Mouse (Mus musculus) right cerebral cortex, adult 2 months (tissue): Measurements from ENCODE around the gene P2rx3.
A peak's percentile ranks its signal among the peaks of the same experiment; 100 is the strongest.

Experiments
- DNase-seq, 2 experiments: peaks; one replicate each; pipeline ENCODE4 v3.0.0; 2021 to 2022; ENCODE audit warnings: low spot score in 2 of 2

The P2rx3 gene

GRCm38 (mm10) chr2:85043623-85044022 lies 6.4 kb upstream of the P2rx3 start:
- DNase-seq, result no peak

- no peak for DNase-seq
Measured at GRCm38 (mm10) chr2:85038336-85038735, 1.1 kb upstream of the P2rx3 start.

- no peak for DNase-seq
Measured at GRCm38 (mm10) chr2:85036507-85037046, 685 bp downstream of the P2rx3 start.

- no peak for DNase-seq
Measured at GRCm38 (mm10) chr2:85034169-85034568, 3.1 kb downstream of the P2rx3 start.

GRCm38 (mm10) chr2:85033121-85033520 lies 4.1 kb downstream of the P2rx3 start:
- DNase-seq, result no peak

GRCm38 (mm10) chr2:85030989-85031388 lies 6.3 kb downstream of the P2rx3 start:
- DNase-seq, result peak; percentile 34

GRCm38 (mm10) chr2:85029897-85030296 lies 7.4 kb downstream of the P2rx3 start:
- DNase-seq, result no peak

GRCm38 (mm10) chr2:85027281-85027680 lies 10.0 kb downstream of the P2rx3 start:
- DNase-seq, result no peak

- no peak for DNase-seq
Measured at GRCm38 (mm10) chr2:85026178-85026577, 11.1 kb downstream of the P2rx3 start.

- DNase-seq, result peak; percentile 40 to 43
Measured at GRCm38 (mm10) chr2:85022043-85022442, 15.2 kb downstream of the P2rx3 start.

- no peak for DNase-seq
Measured at GRCm38 (mm10) chr2:85014588-85014982, 22.7 kb downstream of the P2rx3 start.

- DNase-seq, result no peak
Measured at GRCm38 (mm10) chr2:85013826-85014587, 23.3 kb downstream of the P2rx3 start.

GRCm38 (mm10) chr2:85012679-85013078 lies 24.6 kb downstream of the P2rx3 start:
- no peak for DNase-seq

- no peak for DNase-seq
Measured at GRCm38 (mm10) chr2:85011906-85012604, 25.2 kb downstream of the P2rx3 start.

- DNase-seq, result no peak
Measured at GRCm38 (mm10) chr2:85009212-85009611, 28.1 kb downstream of the P2rx3 start.

GRCm38 (mm10) chr2:85007729-85008128 lies 29.5 kb downstream of the P2rx3 start:
- DNase-seq, result peak in 1 of 2 experiments; percentile 22

- DNase-seq, result no peak
Measured at GRCm38 (mm10) chr2:85006600-85006999, 30.7 kb downstream of the P2rx3 start.

GRCm38 (mm10) chr2:85004341-85004740 lies 32.9 kb downstream of the P2rx3 start:
- DNase-seq, result peak; percentile 47 to 50

GRCm38 (mm10) chr2:85002575-85002974 lies 34.7 kb downstream of the P2rx3 start:
- DNase-seq, result no peak

- DNase-seq, result no peak
Measured at GRCm38 (mm10) chr2:85001497-85001896, 35.8 kb downstream of the P2rx3 start.

- no peak for DNase-seq
Measured at GRCm38 (mm10) chr2:84999486-85000181, 37.6 kb downstream of the P2rx3 start.

- no peak for DNase-seq
Measured at GRCm38 (mm10) chr2:84996376-84996775, 40.9 kb downstream of the P2rx3 start.
